Mouse (Mus musculus): ENCODE measurements around the gene Gbf1. TPM values are rescaled to one million over a fixed set of nuclear protein-coding genes. Genes with fewer than 3 reads are reported as not detected.

Gene Gbf1
- polyA plus RNA-seq, 1 experiment from 2014 or later, result 12.0 TPM

- DNase-seq, result peak; percentile 94
- H3K27ac ChIP-seq (ENCODE audit: low read depth), result peak overlapping the region; percentile 81
- H3K9me3 ChIP-seq (ENCODE audit: low read length), result no peaks in the 10 kb centered on the region
- peak overlapping the region; percentile 61 for H3K9ac ChIP-seq (replicated peaks)
- 2% methylated on average over 42 of the region's 43 CpGs for WGBS (ENCODE audit: insufficient replicate concordance)
- no peaks in the 10 kb centered on the region for H3K27me3 ChIP-seq (ENCODE audit: insufficient read depth, low read length)
- H3K36me3 ChIP-seq (replicated peaks; ENCODE audit: insufficient read depth, low read length), result peaks cover 13% of the 10 kb centered on the region
- H3K4me1 ChIP-seq (ENCODE audit: insufficient read depth), result peaks cover 22% of the 10 kb centered on the region
- H3K4me2 ChIP-seq (ENCODE audit: low read depth, low read length), result peak overlapping the region; percentile 82
- TF ChIP-seq EP300 (IDR thresholded peaks at IDR 0.05; ENCODE audit: low read depth) (0 out of 2 replicates have a peak, but pooled peaks have one; percentile 20), CTCF (IDR thresholded peaks at IDR 0.05; ENCODE audit: low read depth) (peak; percentile 6; the same call in 1 of the 2 replicates)
- H3K4me3 ChIP-seq (ENCODE audit: low read depth, low read length), result peak overlapping the region; percentile 61
- ATAC-seq, result peak; percentile 71
These were observed 153.3 kb downstream of the Gbf1 start for GRCm38 (mm10) chr19:46305432-46306267.

- no peaks in the 10 kb centered on the region for H3K27me3 ChIP-seq (ENCODE audit: insufficient read depth, low read length)
- TF ChIP-seq CTCF (IDR thresholded peaks at IDR 0.05; ENCODE audit: low read depth) (no peak), EP300 (IDR thresholded peaks at IDR 0.05; ENCODE audit: low read depth) (no peak)
- peaks cover 22% of the 10 kb centered on the region for H3K4me1 ChIP-seq (ENCODE audit: insufficient read depth)
- no peaks in the 10 kb centered on the region for H3K9me3 ChIP-seq (ENCODE audit: low read length)
- peaks cover 18% of the 10 kb centered on the region for H3K36me3 ChIP-seq (replicated peaks; ENCODE audit: insufficient read depth, low read length)
- ATAC-seq (no peak), DNase-seq (no peak)
- peak overlapping the region; percentile 61 for H3K9ac ChIP-seq (replicated peaks)
- 60% methylated on average over 5 of the region's 5 CpGs for WGBS (ENCODE audit: insufficient replicate concordance)
- H3K4me2 ChIP-seq (ENCODE audit: low read depth, low read length), result peak overlapping the region; percentile 82
- peak overlapping the region; percentile 79 for H3K27ac ChIP-seq (ENCODE audit: low read depth)
- H3K4me3 ChIP-seq (ENCODE audit: low read depth, low read length), result peak overlapping the region; percentile 61
These were observed 153.9 kb downstream of the Gbf1 start for GRCm38 (mm10) chr19:46306268-46306610.

GRCm38 (mm10) chr19:46306751-46307289 lies 154.5 kb downstream of the Gbf1 start:
- no peak for TF ChIP-seq CTCF (IDR thresholded peaks at IDR 0.05; ENCODE audit: low read depth)
- TF ChIP-seq EP300 (IDR thresholded peaks at IDR 0.05; ENCODE audit: low read depth), result no peak
- H3K36me3 ChIP-seq (replicated peaks; ENCODE audit: insufficient read depth, low read length), result peaks cover 20% of the 10 kb centered on the region
- H3K27ac ChIP-seq (ENCODE audit: low read depth), result no peak overlapping the region
- H3K9ac ChIP-seq (replicated peaks), result no peak overlapping the region
- WGBS (ENCODE audit: insufficient replicate concordance), result 94% methylated on average over 9 of the region's 9 CpGs
- H3K27me3 ChIP-seq (ENCODE audit: insufficient read depth, low read length), result no peaks in the 10 kb centered on the region
- ATAC-seq, result no peak
- H3K9me3 ChIP-seq (ENCODE audit: low read length), result no peaks in the 10 kb centered on the region
- H3K4me3 ChIP-seq (ENCODE audit: low read depth, low read length), result no peak overlapping the region
- H3K4me2 ChIP-seq (ENCODE audit: low read depth, low read length), result no peak overlapping the region
- peaks cover 22% of the 10 kb centered on the region for H3K4me1 ChIP-seq (ENCODE audit: insufficient read depth)
- DNase-seq, result no peak

- Histone ChIP-seq H3K9ac (replicated peaks) (no peak overlapping the region), H3K9me3 (ENCODE audit: low read length) (no peaks in the 10 kb centered on the region), H3K4me3 (ENCODE audit: low read depth, low read length) (no peak overlapping the region), H3K36me3 (replicated peaks; ENCODE audit: insufficient read depth, low read length) (peaks cover 20% of the 10 kb centered on the region), H3K27me3 (ENCODE audit: insufficient read depth, low read length) (no peaks in the 10 kb centered on the region), H3K4me2 (ENCODE audit: low read depth, low read length) (no peak overlapping the region), H3K27ac (ENCODE audit: low read depth) (no peak overlapping the region), H3K4me1 (ENCODE audit: insufficient read depth) (peaks cover 22% of the 10 kb centered on the region)
- peak; percentile 11 for DNase-seq
- WGBS (ENCODE audit: insufficient replicate concordance), result 89% methylated on average over 16 of the region's 16 CpGs
- TF ChIP-seq EP300 (IDR thresholded peaks at IDR 0.05; ENCODE audit: low read depth) (no peak), CTCF (IDR thresholded peaks at IDR 0.05; ENCODE audit: low read depth) (no peak)
- no peak for ATAC-seq
These were observed 155.5 kb downstream of the Gbf1 start for GRCm38 (mm10) chr19:46307781-46308180.

- Histone ChIP-seq H3K4me2 (ENCODE audit: low read depth, low read length) (peak overlapping the region; percentile 84), H3K36me3 (replicated peaks; ENCODE audit: insufficient read depth, low read length) (peaks cover 20% of the 10 kb centered on the region), H3K4me1 (ENCODE audit: insufficient read depth) (peaks cover 22% of the 10 kb centered on the region), H3K4me3 (ENCODE audit: low read depth, low read length) (no peak overlapping the region), H3K9ac (replicated peaks) (no peak overlapping the region), H3K27ac (ENCODE audit: low read depth) (no peak overlapping the region), H3K9me3 (ENCODE audit: low read length) (no peaks in the 10 kb centered on the region), H3K27me3 (ENCODE audit: insufficient read depth, low read length) (no peaks in the 10 kb centered on the region)
- DNase-seq (peak; percentile 16), ATAC-seq (no peak)
- 79% methylated on average over 16 of the region's 16 CpGs for WGBS (ENCODE audit: insufficient replicate concordance)
- TF ChIP-seq EP300 (IDR thresholded peaks at IDR 0.05; ENCODE audit: low read depth) (no peak), CTCF (IDR thresholded peaks at IDR 0.05; ENCODE audit: low read depth) (no peak)
These were observed 156.0 kb downstream of the Gbf1 start for GRCm38 (mm10) chr19:46308303-46308702.

- peak; percentile 90 for DNase-seq
- TF ChIP-seq CTCF (IDR thresholded peaks at IDR 0.05; ENCODE audit: low read depth), result peak; percentile 99
- no peak for TF ChIP-seq EP300 (IDR thresholded peaks at IDR 0.05; ENCODE audit: low read depth)
- H3K9me3 ChIP-seq (ENCODE audit: low read length), result no peaks in the 10 kb centered on the region
- H3K27me3 ChIP-seq (ENCODE audit: insufficient read depth, low read length), result no peaks in the 10 kb centered on the region
- H3K9ac ChIP-seq (replicated peaks), result peak overlapping the region; percentile 34; the same call in 1 of the 2 replicates
- H3K27ac ChIP-seq (ENCODE audit: low read depth), result no peak overlapping the region
- ATAC-seq, result no peak
- H3K4me1 ChIP-seq (ENCODE audit: insufficient read depth), result peaks cover 18% of the 10 kb centered on the region
- peak overlapping the region; percentile 36 for H3K4me3 ChIP-seq (ENCODE audit: low read depth, low read length)
- peak overlapping the region; percentile 84 for H3K4me2 ChIP-seq (ENCODE audit: low read depth, low read length)
- peaks cover 20% of the 10 kb centered on the region for H3K36me3 ChIP-seq (replicated peaks; ENCODE audit: insufficient read depth, low read length)
- WGBS (ENCODE audit: insufficient replicate concordance), result 5% methylated on average over 45 of the region's 47 CpGs
These were observed 156.6 kb downstream of the Gbf1 start for GRCm38 (mm10) chr19:46308706-46309435.

Measured in liver, postnatal 0 days (tissue).